Mouse (Mus musculus) WW6 (cell line): Measurements from ENCODE around the gene F2r.
A peak's percentile ranks its signal among the peaks of the same experiment; 100 is the strongest.

Source experiments
- DNase-seq: peaks from one replicate; pipeline ENCODE4 v3.0.0-alpha.2; 2013; ENCODE audit warnings: low read depth, low spot score

F2r gene

GRCm38 (mm10) chr13:95618309-95618712 lies at the start of gene F2r:
TSS of gene F2r (minus strand) at chr13:95618487.
- peak; percentile 63 for DNase-seq

GRCm38 (mm10) chr13:95667260-95667659 lies 49.0 kb upstream of the F2r start:
- DNase-seq, result no peak

GRCm38 (mm10) chr13:95665644-95666356 lies 47.5 kb upstream of the F2r start:
- no peak for DNase-seq

GRCm38 (mm10) chr13:95663834-95664233 lies 45.5 kb upstream of the F2r start:
- DNase-seq, result no peak

GRCm38 (mm10) chr13:95659432-95659831 lies 41.1 kb upstream of the F2r start:
- DNase-seq, result no peak

- DNase-seq, result no peak
Observed at GRCm38 (mm10) chr13:95657171-95657570, 38.9 kb upstream of the F2r start.

GRCm38 (mm10) chr13:95655284-95655683 lies 37.0 kb upstream of the F2r start:
- no peak for DNase-seq

GRCm38 (mm10) chr13:95653696-95654095 lies 35.4 kb upstream of the F2r start:
- DNase-seq, result no peak

GRCm38 (mm10) chr13:95651870-95652668 lies 33.8 kb upstream of the F2r start:
- no peak for DNase-seq

GRCm38 (mm10) chr13:95649941-95650340 lies 31.7 kb upstream of the F2r start:
- DNase-seq, result no peak

GRCm38 (mm10) chr13:95647248-95647647 lies 29.0 kb upstream of the F2r start:
- DNase-seq, result no peak

GRCm38 (mm10) chr13:95646687-95647111 lies 28.4 kb upstream of the F2r start:
- DNase-seq, result no peak

- no peak for DNase-seq
Observed at GRCm38 (mm10) chr13:95643740-95644139, 25.5 kb upstream of the F2r start.

- DNase-seq, result no peak
Observed at GRCm38 (mm10) chr13:95641061-95641986, 23.0 kb upstream of the F2r start.

- DNase-seq, result no peak
Observed at GRCm38 (mm10) chr13:95640408-95640807, 22.1 kb upstream of the F2r start.

- DNase-seq, result no peak
Observed at GRCm38 (mm10) chr13:95639336-95640116, 21.2 kb upstream of the F2r start.

- DNase-seq, result no peak
Observed at GRCm38 (mm10) chr13:95638894-95639293, 20.6 kb upstream of the F2r start.

- no peak for DNase-seq
Observed at GRCm38 (mm10) chr13:95637737-95638136, 19.4 kb upstream of the F2r start.

GRCm38 (mm10) chr13:95635301-95635700 lies 17.0 kb upstream of the F2r start:
- no peak for DNase-seq

GRCm38 (mm10) chr13:95634451-95634850 lies 16.2 kb upstream of the F2r start:
- no peak for DNase-seq

- no peak for DNase-seq
Observed at GRCm38 (mm10) chr13:95633384-95633783, 15.1 kb upstream of the F2r start.
